Mouse (Mus musculus) bone marrow, adult 2 months (tissue): ENCODE results near the gene Cfap52.

Experiments used
- CTCF ChIP-seq: fragments of 200-500 bp; IDR thresholded peaks from 2 replicates; pipeline ENCODE4 v1.5.1; 2011; ENCODE audit warnings: low read length, control low read depth; ENCODE audit not compliant: control insufficient read depth, insufficient read depth
- POLR2A ChIP-seq: fragments of 200-500 bp; IDR thresholded peaks from 2 replicates; pipeline ENCODE4 v1.6.1; 2011; ENCODE audit warnings: low read depth, mild to moderate bottlenecking, control low read depth, low read length, borderline replicate concordance; ENCODE audit not compliant: control insufficient read depth

DNA sequence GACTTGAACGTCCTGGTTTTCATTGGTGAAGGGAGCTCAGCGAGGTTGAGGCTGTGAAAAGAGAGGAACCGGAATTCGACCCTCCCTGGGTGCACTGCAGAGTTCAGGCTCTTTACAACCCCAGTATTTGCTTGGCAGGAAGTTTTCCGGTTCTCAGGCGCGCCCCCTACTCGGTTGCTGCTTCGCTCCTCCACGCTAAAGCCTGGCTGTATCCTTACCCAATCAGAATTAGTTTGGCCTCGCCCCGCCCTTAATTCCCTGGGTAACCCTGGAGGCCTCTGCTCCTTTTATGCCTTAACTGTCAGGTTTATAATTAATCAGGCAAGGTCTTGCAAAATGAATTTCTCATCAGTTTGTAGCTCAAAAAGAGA lies 42.7 kb downstream of the Cfap52 start:
- no peak for TF ChIP-seq CTCF
- no peak for TF ChIP-seq POLR2A
